Mouse (Mus musculus): ENCODE measurements around the gene Pim3.

- TF ChIP-seq ZC3H11A (IDR thresholded peaks at IDR 0.05; ENCODE audit: borderline replicate concordance, low read depth, low read length) (no peak), CHD2 (IDR thresholded peaks at IDR 0.05; ENCODE audit: low read depth, low read length) (no peak), ZNF384 (IDR thresholded peaks at IDR 0.05; ENCODE audit: low read depth, low read length) (no peak), HCFC1 (IDR thresholded peaks at IDR 0.05; ENCODE audit: borderline replicate concordance, insufficient read depth, low read length) (no peak), MAFK (IDR thresholded peaks at IDR 0.05; ENCODE audit: insufficient read depth, low read depth, low read length) (no peak)
Measured at GRCm38 (mm10) chr15:88859206-88859970, 2.6 kb upstream of the Pim3 start.

Measured in ES-E14 (cell line).